ENCODE assay signal across 30 mouse cellular contexts in genomic region chr4:139879324-139879723, GRCm38 (mm10). TPM values are rescaled to one million over a fixed set of nuclear protein-coding genes. Genes with fewer than 3 reads are reported as not detected.
"Had no signal": no experiment of that assay in that cellular context is flagged by ENCODE, and none has a peak within 500 bp of the region (broad histone marks: within the 10 kb centered on the region; RNA-seq: fewer than 3 reads in every experiment).

No protein-coding gene starts in this region.

- H3K4me2 ChIP-seq: heart, embryonic 11.5 days; heart, embryonic 13.5 days; heart, embryonic 15.5 days; hindbrain, embryonic 13.5 days; hindbrain, embryonic 15.5 days; kidney, embryonic 15.5 days; limb, embryonic 13.5 days; limb, embryonic 15.5 days; liver, embryonic 12.5 days had no signal

- H3K9me3 ChIP-seq: heart, embryonic 13.5 days; heart, embryonic 15.5 days; hindbrain, embryonic 13.5 days; hindbrain, embryonic 15.5 days; kidney, embryonic 15.5 days; limb, embryonic 13.5 days; limb, embryonic 15.5 days; liver, embryonic 12.5 days had no signal

- DNase-seq: gastrocnemius, postnatal 14 days; gastrocnemius, postnatal 36 days; heart, adult 18-20 months; heart, postnatal 14 days; heart, postnatal 36 days; kidney, adult 11 months; kidney, adult 2 months; kidney, adult 9 months; kidney, postnatal 14 days; kidney, postnatal 36 days; layer of hippocampus, adult 9-11 months; layer of hippocampus, postnatal 36 days; left cerebral cortex, postnatal 4 days had no signal

- H3K4me3 ChIP-seq: heart, embryonic 13.5 days; heart, embryonic 15.5 days; hindbrain, embryonic 13.5 days; hindbrain, embryonic 15.5 days; kidney, embryonic 15.5 days; limb, embryonic 13.5 days; limb, embryonic 15.5 days; liver, embryonic 12.5 days had no signal

- H3K36me3 ChIP-seq: heart, embryonic 13.5 days; heart, embryonic 15.5 days; hindbrain, embryonic 13.5 days; hindbrain, embryonic 15.5 days; kidney, embryonic 15.5 days; limb, embryonic 13.5 days; limb, embryonic 15.5 days; liver, embryonic 12.5 days had no signal

- H3K4me1 ChIP-seq: heart, embryonic 13.5 days; heart, embryonic 15.5 days; hindbrain, embryonic 13.5 days; hindbrain, embryonic 15.5 days; kidney, embryonic 15.5 days; limb, embryonic 13.5 days; limb, embryonic 15.5 days; liver, embryonic 12.5 days had no signal

- ATAC-seq: hindbrain, postnatal 0 days; intestine, embryonic 16.5 days; liver, embryonic 12.5 days had no signal

- H3K9ac ChIP-seq: heart, embryonic 13.5 days; heart, embryonic 15.5 days; hindbrain, embryonic 13.5 days; hindbrain, embryonic 15.5 days; kidney, embryonic 15.5 days; limb, embryonic 13.5 days; limb, embryonic 15.5 days; liver, embryonic 12.5 days had no signal

- H3K27me3 ChIP-seq: hindbrain, embryonic 15.5 days; limb, embryonic 13.5 days; limb, embryonic 15.5 days; liver, embryonic 12.5 days had no signal

- H3K27ac ChIP-seq: heart, embryonic 13.5 days; heart, embryonic 15.5 days; hindbrain, embryonic 13.5 days; hindbrain, embryonic 15.5 days; hindbrain, postnatal 0 days; kidney, embryonic 15.5 days; kidney, postnatal 0 days; limb, embryonic 13.5 days; limb, embryonic 15.5 days; liver, embryonic 12.5 days had no signal

RNA-seq across cellular contexts. Expression of gene Pax7, which starts 46.0 kb away (rescaled TPM):
- polyA plus RNA-seq: gonadal fat pad, adult 2 months; heart, embryonic 13.5 days; heart, embryonic 15.5 days; heart, postnatal 0 days; intestine, embryonic 14.5 days; intestine, embryonic 16.5 days; kidney, postnatal 0 days; large intestine, adult 2 months; liver, adult 2 months; liver, embryonic 12.5 days had no signal
